Comparison of ENCODE assay signal across 8 mouse cellular contexts in the genomic region with DNA sequence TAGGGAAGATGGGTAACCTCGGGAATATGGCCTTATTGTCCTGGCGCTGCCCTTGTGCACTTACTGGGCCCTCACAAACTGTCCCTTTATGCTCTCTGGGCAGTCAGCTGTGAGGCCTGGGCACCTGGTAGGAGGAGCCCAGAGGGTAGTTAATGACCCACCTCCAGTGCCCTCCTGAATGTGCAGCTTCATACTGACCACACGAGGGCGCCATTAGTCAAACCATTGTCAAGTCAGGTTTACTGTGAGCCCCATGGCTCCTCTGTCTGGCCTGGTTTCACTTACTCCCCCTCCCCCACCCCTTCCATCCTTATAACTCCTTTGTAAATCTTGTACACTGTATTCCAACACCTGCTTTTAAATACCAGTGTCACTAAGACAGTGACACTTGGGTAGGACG. TPM values are rescaled to one million over a fixed set of nuclear protein-coding genes. Genes with fewer than 3 reads are reported as not detected.
A peak's percentile ranks its signal among the peaks of the same experiment; 100 is the strongest.
DNase-seq lines count a peak whose midpoint lies in the region; ATAC-seq and TF ChIP-seq lines count a peak whose summit lies in the region.

No protein-coding gene starts in this region.

- H3K9ac ChIP-seq in hindbrain, embryonic 11.5 days (ENCODE audit: low read depth, low read length): no peak overlapping the region
- H3K9ac ChIP-seq in limb, embryonic 14.5 days (ENCODE audit: low read depth, low read length, severe bottlenecking): no peak overlapping the region

- 32% methylated on average over 5 of the region's 5 CpGs for WGBS in hindbrain, embryonic 11.5 days
- 18% methylated on average over 5 of the region's 5 CpGs for WGBS in limb, embryonic 14.5 days

- no peaks in the 10 kb centered on the region for H3K4me1 ChIP-seq in hindbrain, embryonic 11.5 days (replicated peaks; ENCODE audit: control insufficient read depth, insufficient read depth, low read length)
- H3K4me1 ChIP-seq in limb, embryonic 14.5 days (ENCODE audit: control insufficient read depth, insufficient read depth, low read length): no peaks in the 10 kb centered on the region

- ATAC-seq in erythroblast, adult 5-6 weeks (replicated peaks; ENCODE audit: low FRiP score, poor library complexity, severe bottlenecking): peak; percentile 66
- 0 out of 2 replicates have a peak, but pooled peaks have one; percentile 19 for ATAC-seq in hindbrain, embryonic 11.5 days (ENCODE audit: low FRiP score)
- peak; percentile 66 for ATAC-seq in limb, embryonic 14.5 days (ENCODE audit: low FRiP score, low read depth)
- ATAC-seq in monocyte, adult 5-6 weeks (replicated peaks; ENCODE audit: insufficient number of reproducible peaks, low FRiP score, low TSS enrichment, poor library complexity, severe bottlenecking): peak; percentile 57

- no peak overlapping the region for H3K4me3 ChIP-seq in hindbrain, embryonic 11.5 days (ENCODE audit: low read depth, low read length)
- H3K4me3 ChIP-seq in limb, embryonic 14.5 days (replicated peaks; ENCODE audit: low read length): no peak overlapping the region

- peaks cover 2% of the 10 kb centered on the region; the same call in 1 of the 2 replicates for H3K36me3 ChIP-seq in hindbrain, embryonic 11.5 days (ENCODE audit: control insufficient read depth, insufficient read depth, low read length)
- H3K36me3 ChIP-seq in limb, embryonic 14.5 days (ENCODE audit: control insufficient read depth, insufficient read depth, low read length): peaks cover 25% of the 10 kb centered on the region; the same call in 1 of the 2 replicates

- no peak overlapping the region for H3K4me2 ChIP-seq in hindbrain, embryonic 11.5 days (replicated peaks; ENCODE audit: low read depth, low read length)
- no peak overlapping the region for H3K4me2 ChIP-seq in limb, embryonic 14.5 days (replicated peaks; ENCODE audit: low read depth, low read length, severe bottlenecking)

- no peak overlapping the region for H3K27ac ChIP-seq in hindbrain, embryonic 11.5 days (ENCODE audit: low read depth, low read length)
- H3K27ac ChIP-seq in limb, embryonic 14.5 days (replicated peaks; ENCODE audit: low read depth, low read length): no peak overlapping the region

- TF ChIP-seq POLR2A in brain, embryonic 14.5 days (IDR thresholded peaks at IDR 0.05; ENCODE audit: borderline replicate concordance, extremely low read depth, insufficient read depth, insufficient read length, poor library complexity, severe bottlenecking): no peak
- TF ChIP-seq POLR2A in limb, embryonic 14.5 days (IDR thresholded peaks at IDR 0.05; ENCODE audit: borderline replicate concordance, extremely low read depth, insufficient read depth, insufficient read length): no peak

- no peaks in the 10 kb centered on the region for H3K27me3 ChIP-seq in hindbrain, embryonic 11.5 days (ENCODE audit: control insufficient read depth, insufficient read depth, low read length)
- H3K27me3 ChIP-seq in limb, embryonic 14.5 days (ENCODE audit: control insufficient read depth, insufficient read depth, low read length): no peaks in the 10 kb centered on the region

- DNase-seq in right cerebral cortex, postnatal 14 days: peak; percentile 61
- DNase-seq in right cerebral cortex, postnatal 36 days (ENCODE audit: low spot score in 2 of 2): no peak
- peak; percentile 75 for DNase-seq in brain, embryonic 14.5 days (ENCODE audit: low read depth)
- DNase-seq in hindbrain, embryonic 11.5 days (ENCODE audit: low spot score): peak; percentile 82
- peak; percentile 83 for DNase-seq in limb, embryonic 14.5 days (ENCODE audit: low spot score)
- peak; percentile 53 for DNase-seq in thymus, postnatal 25 days

- no peaks in the 10 kb centered on the region for H3K9me3 ChIP-seq in hindbrain, embryonic 11.5 days (ENCODE audit: control insufficient read depth, low read length)
- no peaks in the 10 kb centered on the region for H3K9me3 ChIP-seq in limb, embryonic 14.5 days (ENCODE audit: control insufficient read depth, low read length)

- TF ChIP-seq CTCF in brain, embryonic 14.5 days (IDR thresholded peaks at IDR 0.05; ENCODE audit: borderline replicate concordance, extremely low read depth, insufficient read depth, insufficient read length): peak; percentile 72

RNA-seq across cellular contexts. Expression of gene F7, which starts 47.1 kb away (rescaled TPM):
- 0.33 and 0.40 TPM in 2 replicates for polyA plus RNA-seq in brain, embryonic 14.5 days (2012; rRNA removed)
- total RNA-seq in erythroblast, adult 5-6 weeks (2015; ENCODE audit: low replicate concordance): not detected in 2 replicates
- total RNA-seq in erythroblast, adult 5-6 weeks (2017; ENCODE audit: low replicate concordance): not detected in 2 replicates
- polyA plus RNA-seq in hindbrain, embryonic 11.5 days (2014; fragmentation: Nextera tagmentation; extraction: Ambion mirVana): 0.23 TPM in 1 of 2 replicates, not detected in the other
- polyA plus RNA-seq in limb, embryonic 14.5 days (2012; rRNA removed): 0.08 and 0.10 TPM in 2 replicates
- polyA plus RNA-seq in limb, embryonic 14.5 days (2014; fragmentation: Nextera tagmentation; extraction: Ambion mirVana): not detected in 2 replicates
- total RNA-seq in monocyte, adult 5-6 weeks (2017): 0.85 TPM in 1 of 3 replicates, not detected in the others

RNA-seq across cellular contexts. Expression of gene F10, which starts 58.4 kb away (rescaled TPM):
- 0.16 and 0.37 TPM in 2 replicates for polyA plus RNA-seq in brain, embryonic 14.5 days (2012; rRNA removed)
- 0.77 and 17.6 TPM in 2 replicates for total RNA-seq in erythroblast, adult 5-6 weeks (2015; ENCODE audit: low replicate concordance)
- 15.5 and 20.8 TPM in 2 replicates for total RNA-seq in erythroblast, adult 5-6 weeks (2017; ENCODE audit: low replicate concordance)
- polyA plus RNA-seq in hindbrain, embryonic 11.5 days (2014; fragmentation: Nextera tagmentation; extraction: Ambion mirVana): 1.1 and 1.4 TPM in 2 replicates
- 0.19 and 0.28 TPM in 2 replicates for polyA plus RNA-seq in limb, embryonic 14.5 days (2012; rRNA removed)
- polyA plus RNA-seq in limb, embryonic 14.5 days (2014; fragmentation: Nextera tagmentation; extraction: Ambion mirVana): 0.22 and 0.26 TPM in 2 replicates
- total RNA-seq in monocyte, adult 5-6 weeks (2017): 39.9 to 65.1 TPM (median 44.8 TPM) in 3 replicates

Comparison
In these comparisons a context has a peak if more than half of its experiments do, and no peak if none do; other contexts are left out.
1. DNase-seq: peak in right cerebral cortex, postnatal 14 days (single experiment), brain, embryonic 14.5 days (single experiment), hindbrain, embryonic 11.5 days (single experiment), limb, embryonic 14.5 days (single experiment) and thymus, postnatal 25 days (single experiment); none in right cerebral cortex, postnatal 36 days (0 of 2).
2. Peak in every context shown above with its lines, with median percentiles within 50 percentile points of each other: ATAC-seq.